Mouse (Mus musculus): Measurements from ENCODE around the gene Pcyt1a.

The Pcyt1a gene

DNA sequence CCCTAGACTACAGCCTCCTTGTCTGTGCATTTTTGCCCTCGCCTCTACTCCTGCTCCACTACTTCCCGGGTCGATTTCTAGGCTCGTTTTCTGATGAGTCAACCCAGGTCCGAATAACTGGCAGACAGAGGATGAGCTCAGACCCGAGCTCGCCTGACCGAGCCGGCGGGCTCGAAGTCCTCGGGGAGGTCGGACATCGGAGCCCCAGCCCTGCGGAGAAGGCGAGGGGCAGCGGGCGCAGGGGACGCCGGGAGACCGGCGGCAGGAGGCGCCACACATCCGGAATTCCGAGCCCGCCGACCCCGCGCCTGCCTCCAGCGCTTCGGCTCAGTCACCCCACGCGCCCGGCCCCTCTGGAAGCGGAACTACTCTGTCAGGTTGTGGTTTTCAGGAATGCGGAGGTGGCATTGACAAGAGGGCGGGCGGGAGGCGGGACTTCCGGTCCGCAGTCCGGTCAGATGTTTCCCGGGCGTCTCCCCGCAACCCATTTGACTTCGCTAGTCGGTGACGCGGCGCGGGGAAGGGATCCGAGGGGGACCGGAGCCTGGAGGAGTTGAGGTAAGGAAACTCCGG lies at the start of gene Pcyt1a:
Gene Pcyt1a (plus strand): TSS at position 448 of the 573 bp plus-strand sequence.
- DNase-seq (ENCODE audit: low spot score in 2 of 2) = peak; percentile 87 to 90

DNA sequence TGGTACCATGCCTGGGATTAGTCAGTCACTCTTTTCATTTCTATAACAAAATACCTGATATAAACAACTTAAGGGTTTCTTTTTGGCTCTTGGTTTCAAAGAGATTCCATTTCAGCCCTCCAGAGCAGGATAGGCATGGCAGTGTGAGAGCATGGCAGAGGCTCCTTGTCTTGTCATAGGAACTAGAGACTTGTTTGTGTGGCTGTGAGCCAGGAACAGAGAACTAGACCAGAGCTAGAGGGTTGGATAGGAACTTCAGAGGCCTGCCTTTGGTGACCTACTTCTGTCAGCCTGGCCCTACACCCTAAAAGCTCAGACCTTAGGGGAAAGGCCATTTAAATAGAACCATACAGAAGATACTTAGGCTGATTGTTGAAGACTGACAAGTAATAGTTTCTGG lies 47.8 kb upstream of the Pcyt1a start:
- no peak for DNase-seq (ENCODE audit: low spot score in 2 of 2)

DNA sequence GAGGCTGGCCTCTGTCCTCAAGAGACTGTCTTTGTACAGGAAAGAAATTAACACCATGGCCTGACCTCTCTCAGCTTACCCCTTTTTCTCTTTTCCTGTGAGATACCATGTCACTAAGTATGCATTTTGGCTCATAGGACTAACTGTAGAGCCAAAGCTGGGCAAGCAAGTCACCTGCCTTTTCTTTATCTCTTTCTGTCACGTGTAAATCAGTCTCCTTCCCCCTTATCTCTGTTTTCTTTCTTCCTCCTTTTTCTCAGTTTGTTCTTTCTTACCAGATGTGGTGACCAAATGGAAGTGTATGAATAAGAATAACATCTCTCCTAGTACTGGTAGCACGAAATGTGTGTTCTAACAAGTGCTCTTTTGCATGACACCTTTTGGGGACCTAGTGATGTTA lies 45.8 kb upstream of the Pcyt1a start:
- no peak for DNase-seq (ENCODE audit: low spot score in 2 of 2)

DNA sequence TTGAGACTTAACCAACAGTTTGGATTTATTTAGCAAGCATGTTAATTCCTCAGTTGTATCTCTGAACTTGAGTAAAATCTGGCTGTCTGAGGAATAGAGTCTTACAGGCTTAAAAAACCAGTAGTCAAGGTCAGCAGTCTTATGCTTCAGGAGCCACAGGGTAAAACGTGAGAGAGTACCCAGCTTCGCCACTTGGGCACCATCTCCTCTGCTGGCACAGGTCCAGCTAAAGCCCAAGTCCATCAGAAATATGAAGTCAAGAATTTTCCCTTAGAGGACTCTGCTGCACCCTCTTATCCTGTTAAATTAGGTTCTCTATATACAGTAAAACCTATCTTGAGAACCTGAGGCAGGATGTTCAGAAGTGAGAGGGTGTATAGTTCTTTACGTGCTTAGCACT lies 43.9 kb upstream of the Pcyt1a start:
- no peak for DNase-seq (ENCODE audit: low spot score in 2 of 2)

DNA sequence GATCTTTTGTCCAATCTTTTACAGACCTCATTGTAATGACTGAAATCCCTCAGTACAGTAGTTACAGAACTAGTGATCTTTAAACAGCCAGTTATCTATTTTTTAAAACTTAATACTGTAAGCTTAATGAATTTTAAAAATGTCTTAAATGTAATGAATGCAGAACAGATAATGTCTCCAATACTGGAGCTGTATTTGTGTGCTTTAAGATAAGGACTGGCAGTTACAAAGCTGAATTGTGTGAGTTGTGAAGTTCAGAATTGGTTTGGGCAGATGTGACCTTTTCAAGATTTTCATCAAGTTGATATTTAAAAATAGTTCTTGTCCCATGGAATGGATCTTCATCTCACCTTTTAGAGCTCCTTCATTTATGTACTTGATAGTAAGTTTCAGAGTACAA lies 41.7 kb upstream of the Pcyt1a start:
- DNase-seq (ENCODE audit: low spot score in 2 of 2) = no peak

DNA sequence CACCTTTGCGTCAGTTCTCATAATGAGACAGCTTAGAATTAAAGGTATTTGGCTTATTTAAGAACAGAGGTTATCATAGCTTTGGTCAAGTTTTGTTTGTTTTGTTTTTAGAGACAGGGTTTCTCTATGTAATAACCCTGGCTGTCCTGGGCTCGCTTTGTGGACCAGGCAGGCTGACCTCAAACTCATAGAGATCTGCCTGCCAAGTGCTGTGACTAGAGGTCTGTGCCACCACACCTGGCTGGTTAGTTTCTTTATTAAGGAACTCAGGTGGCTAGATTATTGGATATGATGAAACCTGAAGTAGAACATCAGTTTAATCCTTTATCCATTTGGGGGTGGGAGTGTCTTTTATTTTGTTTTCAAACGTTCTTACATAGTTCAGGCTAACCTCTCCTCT lies 40.9 kb upstream of the Pcyt1a start:
- no peak for DNase-seq (ENCODE audit: low spot score in 2 of 2)

DNA sequence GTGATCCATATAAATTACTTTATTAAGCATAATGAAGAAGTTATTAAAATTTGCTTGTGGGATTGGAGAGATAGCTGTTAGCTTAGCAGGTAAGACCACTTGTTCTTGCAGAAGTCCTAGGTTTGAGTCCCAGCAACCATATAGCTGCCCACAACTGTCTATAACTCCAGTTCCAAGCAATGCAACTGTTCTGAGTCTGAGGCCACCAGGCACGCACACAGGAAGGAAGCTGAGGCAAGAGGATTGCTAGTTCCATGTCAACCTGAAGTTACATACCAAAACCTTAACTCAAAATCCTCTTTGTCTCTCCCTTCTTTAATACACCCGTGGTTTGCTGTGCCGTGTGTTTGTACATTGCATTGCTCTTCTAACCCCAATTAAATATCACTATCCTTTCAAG lies 39.8 kb upstream of the Pcyt1a start:
- DNase-seq (ENCODE audit: low spot score in 2 of 2) = no peak

DNA sequence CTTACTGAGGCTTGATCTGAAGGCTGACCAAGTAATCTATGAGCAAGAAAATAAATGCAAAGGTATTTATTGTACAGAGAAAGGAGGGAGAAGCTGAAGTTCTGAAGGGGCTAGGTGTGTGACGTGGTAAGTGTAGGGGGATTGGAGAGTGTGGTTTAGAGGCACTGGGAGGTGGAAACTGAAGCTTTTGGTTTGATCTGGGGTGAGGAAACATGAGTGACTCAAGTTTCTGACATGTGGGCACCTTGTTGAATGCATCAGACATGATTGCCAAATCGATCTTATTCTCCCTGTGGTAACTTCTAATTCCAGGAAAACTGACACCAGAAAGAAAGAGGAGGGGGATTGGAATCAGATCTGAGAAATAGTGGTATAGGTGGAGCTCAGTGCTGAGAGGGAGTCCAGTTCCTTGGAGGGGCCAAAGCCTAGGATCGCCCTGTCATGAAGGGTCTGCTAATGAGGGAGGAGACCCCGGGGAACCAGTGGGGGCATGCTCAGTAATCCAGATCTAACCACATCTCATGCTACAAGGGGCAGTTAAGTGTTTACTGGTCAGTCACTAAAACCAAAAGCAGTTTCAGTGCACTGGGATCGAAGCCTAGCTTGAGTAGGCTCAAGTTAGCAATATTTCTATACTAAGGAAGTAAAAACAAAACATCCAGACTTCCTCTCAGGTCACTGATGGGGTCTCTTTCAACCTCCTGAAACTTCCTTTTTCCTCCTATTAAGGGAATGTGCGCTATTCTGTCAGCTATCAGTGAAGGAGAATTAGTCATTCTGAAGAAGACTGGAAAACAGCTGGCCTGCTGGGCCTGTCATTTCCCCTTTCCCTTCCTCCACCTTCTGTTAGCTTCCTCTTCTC lies 34.8 kb upstream of the Pcyt1a start:
- no peak for DNase-seq (ENCODE audit: low spot score in 2 of 2)

DNA sequence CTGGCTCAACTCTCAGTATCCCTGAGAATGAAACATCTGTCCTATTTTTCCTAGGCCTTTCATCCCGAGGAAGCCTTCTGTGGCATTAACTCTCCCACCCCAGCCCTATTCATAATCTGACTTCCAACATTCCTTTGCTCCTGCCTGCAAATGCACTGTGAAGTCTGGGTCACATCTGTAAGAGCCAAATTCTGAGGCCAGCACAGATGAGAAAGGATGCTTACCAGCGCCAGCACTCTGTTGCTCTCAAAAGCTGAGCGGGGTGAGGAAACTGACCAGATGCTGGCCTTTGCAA lies 34.2 kb upstream of the Pcyt1a start:
- no peak for DNase-seq (ENCODE audit: low spot score in 2 of 2)

DNA sequence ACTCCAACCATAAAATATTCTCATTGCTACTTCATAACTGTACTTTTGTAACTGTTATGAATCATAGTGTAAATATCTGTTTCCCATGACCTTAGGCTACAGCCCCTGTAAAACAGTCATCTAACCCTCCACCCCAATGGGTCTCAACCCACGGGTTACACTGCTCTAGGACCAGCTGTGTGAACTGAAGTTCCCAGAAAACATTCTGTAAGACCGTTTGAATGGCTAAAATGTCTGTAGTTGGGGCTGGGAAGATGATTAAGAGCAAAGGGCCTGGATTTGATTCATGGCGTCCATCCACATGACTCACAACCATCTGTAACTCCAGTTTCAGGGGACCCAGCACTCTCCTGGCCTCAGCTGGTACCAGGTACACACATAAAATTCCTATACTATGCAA lies 32.5 kb upstream of the Pcyt1a start:
- no peak for DNase-seq (ENCODE audit: low spot score in 2 of 2)

DNA sequence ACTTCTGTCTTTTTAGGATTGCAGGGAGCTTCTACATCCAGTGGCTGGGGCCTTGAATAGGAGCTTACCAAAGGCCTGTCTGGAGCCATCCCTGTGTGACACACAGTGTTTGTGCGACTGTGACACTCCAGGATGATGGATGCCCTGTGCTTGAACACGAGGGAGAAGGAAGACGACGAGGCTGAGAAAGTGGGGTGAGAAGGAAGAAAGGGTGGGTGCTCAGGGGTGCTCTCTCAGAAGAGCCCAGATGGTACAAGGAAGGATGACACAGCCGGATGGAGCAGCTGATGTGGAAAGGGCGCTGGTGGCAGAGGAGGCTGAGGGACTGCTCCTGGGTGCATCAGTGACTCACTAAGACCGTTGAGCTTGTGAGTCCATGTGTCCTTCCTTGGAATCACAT lies 30.5 kb upstream of the Pcyt1a start, which contains the start of gene Tm4sf19:
Gene Tm4sf19 (plus strand): TSS at position 240 of the 400 bp plus-strand sequence.
- DNase-seq (ENCODE audit: low spot score in 2 of 2) = peak in 1 of 2 experiments; percentile 7

DNA sequence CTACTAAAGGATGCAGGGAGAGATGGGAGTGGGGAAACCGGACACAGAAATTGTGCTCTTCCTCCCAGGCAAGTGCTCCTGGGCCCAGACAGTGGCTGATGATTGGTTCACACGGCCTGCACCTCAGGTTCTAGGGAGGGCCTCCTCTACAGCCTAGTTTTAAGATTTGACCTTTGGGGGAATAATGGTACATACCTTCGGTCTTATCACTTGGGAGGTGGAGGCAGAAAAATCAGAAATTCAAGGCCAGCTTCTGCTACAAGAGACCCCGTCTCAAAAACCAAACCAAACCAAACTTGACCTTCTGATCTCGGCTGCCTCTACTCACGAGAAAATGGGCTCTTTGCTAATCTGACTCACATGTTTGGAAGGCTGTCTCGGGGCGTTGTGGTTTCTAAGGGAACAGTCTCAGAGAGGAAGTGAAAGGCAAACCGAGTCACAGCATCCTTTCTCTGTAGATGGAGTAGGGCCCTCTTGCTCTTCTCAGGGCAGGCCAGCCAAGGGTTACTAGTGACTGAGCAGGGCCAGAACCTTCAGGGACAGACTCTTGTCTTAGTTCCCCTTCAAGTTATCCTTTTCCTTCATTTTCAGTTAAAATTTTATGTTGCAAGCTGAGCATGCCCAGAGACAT lies 29.3 kb upstream of the Pcyt1a start:
- no peak for DNase-seq (ENCODE audit: low spot score in 2 of 2)

DNA sequence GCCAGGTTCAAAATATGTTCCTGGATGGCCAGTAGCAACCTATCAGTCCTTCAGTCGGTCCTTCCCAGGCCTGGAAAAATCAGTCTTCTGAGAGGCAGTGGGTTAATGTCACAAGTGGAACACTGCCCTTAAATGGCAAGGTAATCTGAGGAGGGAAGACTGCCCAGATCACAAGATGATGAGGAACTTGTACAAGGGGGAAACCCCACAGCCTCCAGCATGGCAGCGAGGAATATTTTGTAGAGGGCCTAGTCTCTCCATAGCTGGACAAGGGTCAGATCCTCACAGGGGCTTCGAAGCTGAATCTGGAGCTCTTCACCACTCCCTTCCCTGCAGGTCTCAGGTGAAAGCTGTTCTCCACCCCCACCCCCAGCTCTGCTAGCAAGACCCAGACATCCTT lies 27.9 kb upstream of the Pcyt1a start:
- no peak for DNase-seq (ENCODE audit: low spot score in 2 of 2)

DNA sequence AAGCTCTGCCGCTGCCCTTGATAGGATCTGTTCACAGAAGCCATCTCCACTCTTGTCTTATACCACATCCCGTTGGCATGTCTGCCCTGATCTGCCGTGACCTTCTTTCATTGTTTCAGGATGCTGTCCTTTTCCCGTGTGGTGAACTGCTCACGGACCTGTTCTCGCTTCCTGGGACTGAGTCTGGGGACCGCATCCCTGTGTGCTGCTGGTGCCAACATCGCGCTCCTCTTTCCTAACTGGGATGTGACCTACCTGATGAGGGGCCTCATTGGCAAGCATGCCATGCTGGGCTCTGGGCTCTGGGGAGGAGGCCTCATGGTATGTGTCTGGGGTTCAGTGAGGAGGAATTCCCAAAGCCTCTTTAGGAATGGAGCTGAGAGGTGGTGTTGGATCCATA lies 25.0 kb upstream of the Pcyt1a start:
- no peak for DNase-seq (ENCODE audit: low spot score in 2 of 2)

DNA sequence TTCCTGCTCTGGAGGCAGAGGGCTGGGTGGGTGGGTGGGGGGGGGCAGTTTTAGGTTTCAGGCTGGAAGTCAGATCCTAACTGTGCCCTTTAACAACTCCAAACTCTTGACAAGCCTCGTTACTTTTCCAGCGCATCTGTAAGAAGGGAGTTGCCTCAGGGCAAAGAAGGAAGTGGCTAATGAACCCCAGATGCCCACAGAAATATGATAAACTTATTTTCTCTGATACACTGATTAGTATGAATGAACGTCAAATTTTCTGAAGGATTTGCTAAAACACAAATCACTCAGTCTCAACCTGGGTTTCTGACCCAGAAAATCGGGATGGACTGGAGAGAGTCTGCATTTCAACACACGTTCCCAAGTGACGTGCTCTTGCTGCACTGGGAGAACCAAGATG lies 24.1 kb upstream of the Pcyt1a start:
- DNase-seq (ENCODE audit: low spot score in 2 of 2) = no peak

DNA sequence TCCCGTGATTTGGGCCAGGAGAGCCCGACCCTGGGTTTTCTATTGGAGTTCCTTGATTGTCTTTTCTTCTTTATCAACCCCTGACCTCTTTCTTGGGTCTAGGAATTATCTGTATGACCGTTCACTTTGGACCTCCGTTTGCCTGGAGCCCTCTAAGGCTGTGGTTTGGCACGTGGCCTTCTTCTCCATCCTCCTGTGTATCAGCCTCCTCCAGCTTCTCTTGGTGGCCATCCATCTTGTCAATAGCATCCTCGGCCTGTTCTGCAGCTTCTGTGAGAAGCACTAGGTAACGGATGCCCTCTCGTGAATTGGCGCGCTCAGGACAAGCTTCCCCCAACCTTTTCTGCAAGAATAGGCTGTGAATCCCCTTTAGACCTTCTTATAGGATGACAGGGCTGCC lies 23.0 kb upstream of the Pcyt1a start:
- no peak for DNase-seq (ENCODE audit: low spot score in 2 of 2)

DNA sequence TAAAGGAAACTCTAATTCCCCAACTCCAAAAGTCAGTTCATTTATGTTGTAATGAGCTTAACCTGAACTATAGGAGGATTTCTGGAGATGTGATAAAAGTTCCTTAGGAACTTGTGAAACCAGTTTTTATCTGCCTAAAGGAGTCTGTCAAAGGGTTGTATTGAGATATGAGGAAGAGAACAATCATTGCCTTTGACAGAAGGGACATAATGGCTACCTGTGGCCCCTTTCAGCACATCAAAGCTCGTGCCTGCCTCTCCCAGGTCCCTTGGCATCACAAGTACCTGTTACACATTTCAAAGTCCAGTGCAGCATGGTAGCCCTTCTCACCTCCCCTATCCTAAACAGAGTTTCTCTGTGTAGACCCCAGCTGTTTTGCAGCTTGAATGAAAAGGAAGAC lies 13.3 kb upstream of the Pcyt1a start:
- no peak for DNase-seq (ENCODE audit: low spot score in 2 of 2)

DNA sequence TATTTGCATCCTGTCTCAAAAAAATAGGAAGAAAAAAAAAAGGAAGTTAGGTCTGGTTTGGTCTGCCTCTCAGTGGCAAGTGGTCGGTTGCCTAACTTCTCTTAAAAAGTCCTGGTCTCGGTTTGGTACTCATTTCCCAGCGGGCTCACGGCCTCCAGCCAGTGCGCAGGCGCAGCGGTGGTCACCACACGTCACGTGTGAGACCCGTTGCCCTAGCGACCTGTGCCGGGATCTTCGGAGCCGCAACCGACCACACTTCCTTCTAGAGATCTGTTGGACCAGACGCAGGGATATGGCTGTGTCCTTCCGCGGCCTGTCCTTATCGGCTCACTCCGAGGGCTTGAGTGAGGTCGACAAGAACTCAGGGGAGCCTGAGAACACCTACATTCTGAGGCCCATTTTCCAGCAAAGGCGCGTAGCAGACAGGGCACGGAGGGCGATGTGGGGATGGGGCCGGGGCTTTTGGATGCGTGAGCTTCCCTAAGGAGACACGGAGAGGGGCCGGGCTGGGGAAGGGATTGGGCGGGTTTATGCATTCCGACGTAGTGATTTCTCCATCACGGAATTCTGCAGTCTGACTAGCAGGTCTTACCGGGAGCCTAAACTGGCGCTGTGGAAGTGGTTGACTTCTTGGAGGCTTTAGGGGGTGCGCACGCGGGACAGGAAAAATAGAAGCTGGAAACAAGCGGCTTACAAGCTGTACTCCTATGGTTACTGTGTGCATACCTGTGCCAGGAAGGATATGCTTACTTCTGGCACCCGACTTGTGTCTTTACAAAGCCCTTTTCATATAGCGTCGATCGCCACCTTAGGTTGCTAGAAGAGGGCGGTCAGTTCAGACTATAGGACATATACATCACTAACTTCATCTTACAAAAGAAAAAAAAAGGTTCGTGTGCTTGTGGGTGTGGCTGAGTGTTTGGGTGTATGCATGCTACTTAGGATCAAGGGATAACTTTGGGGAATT lies 10.9 kb upstream of the Pcyt1a start, which contains the start of gene Tctex1d2:
Gene Tctex1d2 (plus strand): TSS at position 186 of the 967 bp plus-strand sequence.
- DNase-seq (ENCODE audit: low spot score in 2 of 2) = peak; percentile 92 to 94

DNA sequence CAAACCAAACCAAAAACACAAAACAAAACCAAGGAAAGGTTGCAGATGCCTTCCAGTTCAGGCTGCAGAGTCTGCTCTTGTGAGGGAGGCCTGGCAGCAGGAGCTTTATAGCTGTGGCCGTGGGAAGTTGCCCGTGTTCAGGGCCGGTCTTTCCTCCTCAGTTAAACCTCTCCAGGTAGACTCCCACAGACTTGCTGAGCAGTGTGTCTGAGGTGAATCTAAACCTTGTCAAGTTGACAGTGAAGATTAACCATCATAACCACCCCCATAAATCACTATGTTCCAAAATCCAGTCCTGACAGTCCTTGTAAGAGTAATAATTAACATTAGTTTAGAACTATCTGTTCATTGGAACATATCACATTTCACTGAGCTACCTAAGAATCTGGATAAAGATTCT lies 3.2 kb upstream of the Pcyt1a start:
- no peak for DNase-seq (ENCODE audit: low spot score in 2 of 2)

DNA sequence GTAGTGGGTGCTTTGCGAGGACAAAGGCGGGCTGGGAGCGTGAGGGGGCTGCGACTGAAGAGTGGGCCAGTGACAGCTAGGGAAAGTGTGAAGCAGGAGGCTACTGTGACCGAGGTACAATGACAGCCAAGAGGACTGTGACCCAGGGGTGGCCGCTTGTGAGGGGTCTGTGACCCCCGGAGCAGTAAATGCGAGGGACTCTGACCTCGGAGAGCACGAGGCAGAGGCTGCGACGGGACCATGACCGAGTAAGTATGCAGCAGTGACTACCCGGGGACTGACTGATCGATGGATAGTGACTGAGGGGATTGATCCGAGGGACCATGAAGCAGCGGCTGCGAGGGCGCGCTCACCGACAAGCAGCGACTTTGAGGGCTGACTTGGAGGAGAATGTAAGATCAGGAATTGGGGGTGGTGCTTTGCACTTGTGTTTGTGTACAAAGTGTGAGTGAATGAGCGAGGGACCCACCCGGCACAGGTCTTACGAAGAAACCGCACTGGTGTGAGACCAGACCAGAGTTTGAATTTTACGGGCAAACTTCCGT lies 398 bp downstream of the Pcyt1a start:
- peak in 1 of 2 experiments; percentile 26 for DNase-seq (ENCODE audit: low spot score in 2 of 2)

DNA sequence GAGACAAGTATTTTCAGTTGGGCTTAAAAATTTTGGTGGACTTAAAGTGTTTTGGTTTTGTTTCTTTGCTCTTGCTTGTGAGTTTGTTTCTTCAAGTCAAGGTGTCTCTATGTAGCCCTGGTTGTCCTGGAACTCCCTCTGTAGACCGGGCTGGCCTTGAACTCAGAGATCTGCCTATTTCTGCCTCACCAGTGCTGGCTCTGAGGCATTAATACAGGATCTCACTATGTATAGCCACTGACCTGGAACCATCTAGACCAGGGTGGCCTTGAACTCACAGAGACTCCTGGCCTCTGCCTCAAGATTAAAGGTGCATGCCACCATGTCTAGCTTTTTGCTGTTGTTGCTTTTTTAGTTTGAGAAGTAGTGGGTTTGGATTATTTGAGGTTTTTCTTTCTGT lies 1.2 kb downstream of the Pcyt1a start:
- no peak for DNase-seq (ENCODE audit: low spot score in 2 of 2)

DNA sequence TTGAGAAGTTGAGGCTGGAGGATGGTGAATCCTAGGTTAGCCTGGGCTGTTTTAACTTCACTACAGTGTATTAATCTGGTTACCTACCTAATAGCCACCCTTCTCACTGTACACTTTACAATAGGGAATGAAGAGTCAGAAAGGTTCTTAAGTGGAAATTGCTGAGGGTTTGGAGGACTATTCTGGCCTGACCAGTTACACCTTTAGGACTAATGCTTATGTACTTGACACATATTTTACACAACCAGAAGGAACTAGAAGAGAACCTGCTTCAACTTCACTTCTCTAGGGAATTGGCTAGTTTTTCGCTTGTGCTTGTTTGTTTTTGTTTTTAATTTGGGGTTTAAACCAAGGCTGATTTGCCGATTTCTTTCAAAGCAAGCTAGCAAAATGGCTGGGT lies 2.4 kb downstream of the Pcyt1a start:
- DNase-seq (ENCODE audit: low spot score in 2 of 2) = no peak

All from right cerebral cortex, adult 2 months (tissue).